Mouse (Mus musculus): ENCODE measurements around the gene Lexm. TPM values are rescaled to one million over a fixed set of nuclear protein-coding genes. Genes with fewer than 3 reads are reported as not detected.

Gene Lexm
- polyA plus RNA-seq (2015; fragmentation: Nextera tagmentation; extraction: Ambion mirVana): not detected in 2 replicates

GRCm38 (mm10) chr4:106617056-106617455, at the start of gene Lexm:
Gene Lexm (minus strand): TSS chr4:106617241.

GRCm38 (mm10) chr4:106650833-106651527, 33.9 kb upstream of the Lexm start, which contains the start of gene Pars2:
Gene Pars2 (plus strand): TSS chr4:106651069.

GRCm38 (mm10) chr4:106622030-106622493, 5.0 kb upstream of the Lexm start, which contains the start of gene Ttc22:
Gene Ttc22 (plus strand): TSS chr4:106622432.

GRCm38 (mm10) chr4:106560846-106561781, 55.9 kb downstream of the Lexm start, which contains the start of gene Dhcr24:
Gene Dhcr24 (plus strand): TSS chr4:106561038.

Other genes starting within 250 kb of the Lexm start
- 1.4 and 1.6 TPM in 2 replicates for gene Pcsk9, start 152.9 kb downstream of the Lexm start, polyA plus RNA-seq (2015; fragmentation: Nextera tagmentation; extraction: Ambion mirVana)
- not detected in 2 replicates for gene Bsnd, start 125.0 kb downstream of the Lexm start, polyA plus RNA-seq (2015; fragmentation: Nextera tagmentation; extraction: Ambion mirVana)
- gene Dhcr24, start 56.2 kb downstream of the Lexm start, polyA plus RNA-seq (2015; fragmentation: Nextera tagmentation; extraction: Ambion mirVana): 0.76 and 1.5 TPM in 2 replicates
- gene Ttc22, start 5.2 kb upstream of the Lexm start, polyA plus RNA-seq (2015; fragmentation: Nextera tagmentation; extraction: Ambion mirVana): 0.62 TPM in 1 of 2 replicates, not detected in the other
- gene Pars2, start 33.8 kb upstream of the Lexm start, polyA plus RNA-seq (2015; fragmentation: Nextera tagmentation; extraction: Ambion mirVana): 5.9 TPM in 2 replicates
- gene Ttc4, start 61.7 kb upstream of the Lexm start, polyA plus RNA-seq (2015; fragmentation: Nextera tagmentation; extraction: Ambion mirVana): 30.3 and 31.7 TPM in 2 replicates
- gene Mroh7, start 113.7 kb upstream of the Lexm start, polyA plus RNA-seq (2015; fragmentation: Nextera tagmentation; extraction: Ambion mirVana): 0.08 TPM in 1 of 2 replicates, not detected in the other
- not detected in 2 replicates for gene Fam151a, start 116.6 kb upstream of the Lexm start, polyA plus RNA-seq (2015; fragmentation: Nextera tagmentation; extraction: Ambion mirVana)
- 7.7 and 11.3 TPM in 2 replicates for gene Acot11, start 187.8 kb upstream of the Lexm start, polyA plus RNA-seq (2015; fragmentation: Nextera tagmentation; extraction: Ambion mirVana)

Data from skeletal muscle tissue, postnatal 0 days (tissue).